Mouse (Mus musculus) heart, adult 9 months (tissue): ENCODE results near the gene Olfr549.

Experiments used
- DNase-seq, 2 experiments: peaks; one replicate each; pipeline ENCODE4 v3.0.0; 2022; ENCODE audit warnings: low spot score in 2 of 2

The Olfr549 gene

GRCm38 (mm10) chr7:102591786-102592185 is 42.1 kb downstream of the Olfr549 start, which contains the start of gene Olfr551:
Gene Olfr551 (minus strand): TSS chr7:102591886.
- DNase-seq = no peak

GRCm38 (mm10) chr7:102597378-102598031 is 47.8 kb downstream of the Olfr549 start, which contains the start of gene Olfr552:
Gene Olfr552 (plus strand): TSS chr7:102597770.
- no peak for DNase-seq
